Mouse (Mus musculus): Measurements from ENCODE around the gene Snrnp27. TPM values are rescaled to one million over a fixed set of nuclear protein-coding genes. Genes with fewer than 3 reads are reported as not detected.

Gene Snrnp27
- polyA plus RNA-seq, 1 experiment from 2014 or later, result 152 TPM

GRCm38 (mm10) chr6:86654270-86654916 lies 29.9 kb downstream of the Snrnp27 start:
- Histone ChIP-seq H3K9me3 (ENCODE audit: control insufficient read depth, low read length) (no peaks in the 10 kb centered on the region), H3K36me3 (ENCODE audit: control insufficient read depth, insufficient read depth, low read length) (peaks cover 2% of the 10 kb centered on the region; the same call in 1 of the 2 replicates), H3K9ac (ENCODE audit: low read length) (no peak overlapping the region), H3K4me3 (ENCODE audit: low read depth, low read length) (no peak overlapping the region), H3K4me2 (ENCODE audit: low read depth, severe bottlenecking) (no peak overlapping the region), H3K27me3 (ENCODE audit: control insufficient read depth, insufficient read depth, low read length) (no peaks in the 10 kb centered on the region), H3K4me1 (ENCODE audit: control insufficient read depth, insufficient read depth, low read length) (0 out of 2 replicates have a peak, but pooled peaks cover 5% of the 10 kb centered on the region), H3K27ac (replicated peaks; ENCODE audit: low read depth, low read length) (no peak overlapping the region)
- 81% methylated on average over 9 of the region's 9 CpGs for WGBS
- no peak for DNase-seq (ENCODE audit: low spot score)
- ATAC-seq (ENCODE audit: insufficient number of reproducible peaks, low FRiP score, low TSS enrichment, low read depth), result no peak

- H3K4me1 ChIP-seq (ENCODE audit: control insufficient read depth, insufficient read depth, low read length), result 0 out of 2 replicates have a peak, but pooled peaks cover 5% of the 10 kb centered on the region
- H3K9me3 ChIP-seq (ENCODE audit: control insufficient read depth, low read length), result no peaks in the 10 kb centered on the region
- WGBS, result 87% methylated on average over 6 of the region's 6 CpGs
- H3K4me2 ChIP-seq (ENCODE audit: low read depth, severe bottlenecking), result no peak overlapping the region
- no peak overlapping the region for H3K27ac ChIP-seq (replicated peaks; ENCODE audit: low read depth, low read length)
- DNase-seq (ENCODE audit: low spot score), result no peak
- peaks cover 2% of the 10 kb centered on the region; the same call in 1 of the 2 replicates for H3K36me3 ChIP-seq (ENCODE audit: control insufficient read depth, insufficient read depth, low read length)
- ATAC-seq (ENCODE audit: insufficient number of reproducible peaks, low FRiP score, low TSS enrichment, low read depth), result no peak
- H3K27me3 ChIP-seq (ENCODE audit: control insufficient read depth, insufficient read depth, low read length), result no peaks in the 10 kb centered on the region
- no peak overlapping the region for H3K9ac ChIP-seq (ENCODE audit: low read length)
- no peak overlapping the region for H3K4me3 ChIP-seq (ENCODE audit: low read depth, low read length)
These were observed 31.3 kb downstream of the Snrnp27 start for GRCm38 (mm10) chr6:86653026-86653425.

- Histone ChIP-seq H3K4me3 (ENCODE audit: low read depth, low read length) (no peak overlapping the region), H3K27ac (replicated peaks; ENCODE audit: low read depth, low read length) (no peak overlapping the region), H3K9ac (ENCODE audit: low read length) (no peak overlapping the region), H3K27me3 (ENCODE audit: control insufficient read depth, insufficient read depth, low read length) (no peaks in the 10 kb centered on the region), H3K9me3 (ENCODE audit: control insufficient read depth, low read length) (no peaks in the 10 kb centered on the region), H3K36me3 (ENCODE audit: control insufficient read depth, insufficient read depth, low read length) (0 out of 2 replicates have a peak, but pooled peaks cover 2% of the 10 kb centered on the region), H3K4me2 (ENCODE audit: low read depth, severe bottlenecking) (no peak overlapping the region), H3K4me1 (ENCODE audit: control insufficient read depth, insufficient read depth, low read length) (no peaks in the 10 kb centered on the region)
- ATAC-seq (ENCODE audit: insufficient number of reproducible peaks, low FRiP score, low TSS enrichment, low read depth) (no peak), DNase-seq (ENCODE audit: low spot score) (no peak)
- 80% methylated on average over 7 of the region's 7 CpGs for WGBS
These were observed 38.2 kb downstream of the Snrnp27 start for GRCm38 (mm10) chr6:86646143-86646542.

GRCm38 (mm10) chr6:86645551-86645950 lies 38.8 kb downstream of the Snrnp27 start:
- H3K27me3 ChIP-seq (ENCODE audit: control insufficient read depth, insufficient read depth, low read length), result no peaks in the 10 kb centered on the region
- H3K36me3 ChIP-seq (ENCODE audit: control insufficient read depth, insufficient read depth, low read length), result 0 out of 2 replicates have a peak, but pooled peaks cover 2% of the 10 kb centered on the region
- no peak overlapping the region for H3K9ac ChIP-seq (ENCODE audit: low read length)
- no peak overlapping the region for H3K4me3 ChIP-seq (ENCODE audit: low read depth, low read length)
- 79% methylated on average over 4 of the region's 4 CpGs for WGBS
- DNase-seq (ENCODE audit: low spot score) (no peak), ATAC-seq (ENCODE audit: insufficient number of reproducible peaks, low FRiP score, low TSS enrichment, low read depth) (no peak)
- no peaks in the 10 kb centered on the region for H3K4me1 ChIP-seq (ENCODE audit: control insufficient read depth, insufficient read depth, low read length)
- H3K9me3 ChIP-seq (ENCODE audit: control insufficient read depth, low read length), result no peaks in the 10 kb centered on the region
- no peak overlapping the region for H3K4me2 ChIP-seq (ENCODE audit: low read depth, severe bottlenecking)
- H3K27ac ChIP-seq (replicated peaks; ENCODE audit: low read depth, low read length), result no peak overlapping the region

- H3K9me3 ChIP-seq (ENCODE audit: control insufficient read depth, low read length), result no peaks in the 10 kb centered on the region
- no peaks in the 10 kb centered on the region for H3K27me3 ChIP-seq (ENCODE audit: control insufficient read depth, insufficient read depth, low read length)
- no peaks in the 10 kb centered on the region for H3K36me3 ChIP-seq (ENCODE audit: control insufficient read depth, insufficient read depth, low read length)
- H3K9ac ChIP-seq (ENCODE audit: low read length), result no peak overlapping the region
- H3K4me1 ChIP-seq (ENCODE audit: control insufficient read depth, insufficient read depth, low read length), result no peaks in the 10 kb centered on the region
- H3K27ac ChIP-seq (replicated peaks; ENCODE audit: low read depth, low read length), result no peak overlapping the region
- DNase-seq (ENCODE audit: low spot score) (no peak), ATAC-seq (ENCODE audit: insufficient number of reproducible peaks, low FRiP score, low TSS enrichment, low read depth) (no peak)
- no peak overlapping the region for H3K4me3 ChIP-seq (ENCODE audit: low read depth, low read length)
- 88% methylated on average over 3 of the region's 3 CpGs for WGBS
- no peak overlapping the region for H3K4me2 ChIP-seq (ENCODE audit: low read depth, severe bottlenecking)
These were observed 39.4 kb downstream of the Snrnp27 start for GRCm38 (mm10) chr6:86644775-86645400.

- H3K36me3 ChIP-seq (ENCODE audit: control insufficient read depth, insufficient read depth, low read length), result no peaks in the 10 kb centered on the region
- DNase-seq (ENCODE audit: low spot score) (no peak), ATAC-seq (ENCODE audit: insufficient number of reproducible peaks, low FRiP score, low TSS enrichment, low read depth) (no peak)
- no peaks in the 10 kb centered on the region for H3K9me3 ChIP-seq (ENCODE audit: control insufficient read depth, low read length)
- H3K9ac ChIP-seq (ENCODE audit: low read length), result no peak overlapping the region
- no peaks in the 10 kb centered on the region for H3K4me1 ChIP-seq (ENCODE audit: control insufficient read depth, insufficient read depth, low read length)
- no peak overlapping the region for H3K4me3 ChIP-seq (ENCODE audit: low read depth, low read length)
- no peaks in the 10 kb centered on the region for H3K27me3 ChIP-seq (ENCODE audit: control insufficient read depth, insufficient read depth, low read length)
- 76% methylated on average over 8 of the region's 8 CpGs for WGBS
- no peak overlapping the region for H3K27ac ChIP-seq (replicated peaks; ENCODE audit: low read depth, low read length)
- no peak overlapping the region for H3K4me2 ChIP-seq (ENCODE audit: low read depth, severe bottlenecking)
These were observed 42.6 kb downstream of the Snrnp27 start for GRCm38 (mm10) chr6:86641716-86642115.

GRCm38 (mm10) chr6:86640776-86641175 lies 43.5 kb downstream of the Snrnp27 start:
- Histone ChIP-seq H3K9ac (ENCODE audit: low read length) (no peak overlapping the region), H3K27me3 (ENCODE audit: control insufficient read depth, insufficient read depth, low read length) (no peaks in the 10 kb centered on the region), H3K27ac (replicated peaks; ENCODE audit: low read depth, low read length) (no peak overlapping the region), H3K4me1 (ENCODE audit: control insufficient read depth, insufficient read depth, low read length) (no peaks in the 10 kb centered on the region), H3K36me3 (ENCODE audit: control insufficient read depth, insufficient read depth, low read length) (no peaks in the 10 kb centered on the region), H3K4me3 (ENCODE audit: low read depth, low read length) (no peak overlapping the region), H3K9me3 (ENCODE audit: control insufficient read depth, low read length) (no peaks in the 10 kb centered on the region), H3K4me2 (ENCODE audit: low read depth, severe bottlenecking) (no peak overlapping the region)
- 87% methylated on average over 8 of the region's 8 CpGs for WGBS
- ATAC-seq (ENCODE audit: insufficient number of reproducible peaks, low FRiP score, low TSS enrichment, low read depth) (no peak), DNase-seq (ENCODE audit: low spot score) (no peak)

- Histone ChIP-seq H3K27ac (replicated peaks; ENCODE audit: low read depth, low read length) (no peak overlapping the region), H3K9me3 (ENCODE audit: control insufficient read depth, low read length) (no peaks in the 10 kb centered on the region), H3K4me1 (ENCODE audit: control insufficient read depth, insufficient read depth, low read length) (no peaks in the 10 kb centered on the region), H3K4me2 (ENCODE audit: low read depth, severe bottlenecking) (no peak overlapping the region), H3K9ac (ENCODE audit: low read length) (no peak overlapping the region), H3K27me3 (ENCODE audit: control insufficient read depth, insufficient read depth, low read length) (no peaks in the 10 kb centered on the region), H3K4me3 (ENCODE audit: low read depth, low read length) (no peak overlapping the region), H3K36me3 (ENCODE audit: control insufficient read depth, insufficient read depth, low read length) (no peaks in the 10 kb centered on the region)
- 78% methylated on average over 3 of the region's 3 CpGs for WGBS
- DNase-seq (ENCODE audit: low spot score) (no peak), ATAC-seq (ENCODE audit: insufficient number of reproducible peaks, low FRiP score, low TSS enrichment, low read depth) (no peak)
These were observed 44.2 kb downstream of the Snrnp27 start for GRCm38 (mm10) chr6:86640161-86640560.
